Mouse (Mus musculus) hindbrain, embryonic 10.5 days (tissue): ENCODE results near the gene Gm6657. TPM values are rescaled to one million over a fixed set of nuclear protein-coding genes. Genes with fewer than 3 reads are reported as not detected.

Experiments
- DNase-seq: peaks from one replicate; pipeline ENCODE4 v3.0.0-alpha.2; 2017; ENCODE audit warnings: low spot score
- H3K27ac ChIP-seq: fragments of 300-500 bp; sonication (generic); 2 replicates; pipeline ENCODE4 v1.5.1; 2016; ENCODE audit warnings: mild to moderate bottlenecking, moderate library complexity
- H3K27me3 ChIP-seq: fragments of 300-500 bp; sonication (generic); 2 replicates; pipeline ENCODE4 v1.6.1; 2016; ENCODE audit warnings: mild to moderate bottlenecking; ENCODE audit not compliant: poor library complexity, insufficient read depth, severe bottlenecking
- H3K36me3 ChIP-seq: fragments of 300-500 bp; sonication (generic); 2 replicates; pipeline ENCODE4 v1.6.1; 2016; ENCODE audit warnings: mild to moderate bottlenecking, moderate library complexity
- H3K4me1 ChIP-seq: fragments of 300-500 bp; sonication (generic); replicated peaks from 2 replicates; pipeline ENCODE4 v1.6.1; 2016; ENCODE audit warnings: mild to moderate bottlenecking
- H3K4me3 ChIP-seq: fragments of 300-500 bp; sonication (generic); 2 replicates; pipeline ENCODE4 v1.5.1; 2016; ENCODE audit warnings: mild to moderate bottlenecking, moderate library complexity
- H3K9me3 ChIP-seq: fragments of 300-500 bp; sonication (generic); 2 replicates; pipeline ENCODE4 v1.6.1; 2016; ENCODE audit warnings: mild to moderate bottlenecking, moderate library complexity
- WGBS: fragments of 180-500 bp; shearing (Covaris S2); methylation state at CpG from one replicate; pipeline ENCODE4 v1.1.7; 2016; 5-methylcytosine and 5-hydroxymethylcytosine counted together
- polyA plus RNA-seq: library from polyadenylated mRNA; unstranded; fragments of >200 nt; fragmentation: Nextera tagmentation; extraction: Ambion mirVana; gene quantifications from 2 replicates; pipeline ENCODE4 v1.2.1, GENCODE M21; 2016

Gene Gm6657
- not detected in 2 replicates for polyA plus RNA-seq

DNA sequence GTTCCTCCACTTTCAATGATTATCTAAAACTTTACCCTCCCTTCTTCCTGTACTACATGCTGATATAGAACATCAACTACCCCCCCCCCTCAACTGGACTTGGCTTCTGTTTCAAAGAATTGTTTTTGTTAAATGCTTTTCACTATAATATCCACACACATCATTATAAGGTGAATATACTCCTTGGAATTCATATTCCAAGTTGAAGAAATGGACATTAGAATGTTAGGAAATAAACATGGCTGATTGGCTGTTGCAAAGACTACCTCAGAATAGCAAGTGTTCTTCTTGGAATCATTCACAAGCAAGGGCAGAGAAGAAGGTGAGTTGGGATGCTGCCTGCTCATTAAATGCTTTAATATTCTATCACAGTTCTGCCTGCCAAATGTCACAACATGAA lies at the start of gene Gm6657:
TSS of gene Gm6657 (plus strand) at position 301 of the 400 bp plus-strand sequence.
- no peak within 1 kb of the TSS for H3K4me3 ChIP-seq
- H3K4me1 ChIP-seq, result no peaks in the 10 kb centered on the region
- no peak for DNase-seq
- no peak within 1 kb of the TSS for H3K27ac ChIP-seq
- 0 out of 2 replicates have a peak, but pooled peaks cover 4% of the 10 kb centered on the region for H3K9me3 ChIP-seq
- no peaks in the 10 kb centered on the region for H3K27me3 ChIP-seq
- H3K36me3 ChIP-seq, result no peaks in the 10 kb centered on the region

DNA sequence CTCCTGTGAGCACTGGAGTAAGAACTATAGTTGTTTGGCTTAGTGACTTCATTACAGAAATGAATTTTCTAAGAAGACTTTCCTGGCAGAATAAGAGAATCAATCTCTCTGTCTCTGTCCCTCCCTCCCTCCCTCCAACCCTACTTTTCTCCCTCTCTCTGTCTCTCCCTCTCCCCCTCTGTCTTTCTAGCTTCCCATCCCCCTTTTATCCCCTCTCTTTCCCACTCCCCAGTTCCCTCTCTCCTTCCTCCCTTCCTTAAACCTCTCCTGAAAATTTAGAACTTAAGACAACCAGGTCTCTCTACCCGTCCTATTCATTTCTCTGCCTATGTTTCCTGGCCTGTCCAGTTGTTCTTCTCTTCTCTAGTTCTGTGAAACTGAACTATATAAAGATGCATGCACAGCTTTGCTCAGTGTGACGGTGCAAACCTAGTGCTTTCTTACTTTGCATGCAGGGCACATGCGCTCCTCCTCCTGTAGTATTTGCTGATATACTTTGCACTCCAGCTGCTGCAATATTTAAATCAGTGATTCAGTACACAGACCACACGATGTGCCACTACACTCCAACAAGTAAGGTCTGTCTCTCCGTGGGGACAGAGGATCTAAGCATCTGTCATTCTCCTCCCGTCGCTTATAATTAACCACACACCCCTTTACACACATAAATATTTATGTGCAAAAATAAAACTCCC lies 40.6 kb upstream of the Gm6657 start:
- WGBS, result 51% methylated on average over 7 of the region's 7 CpGs
- Histone ChIP-seq H3K27ac (no peak overlapping the region), H3K4me3 (no peak overlapping the region), H3K9me3 (no peaks in the 10 kb centered on the region), H3K27me3 (no peaks in the 10 kb centered on the region), H3K4me1 (peaks cover 7% of the 10 kb centered on the region), H3K36me3 (no peaks in the 10 kb centered on the region)
- DNase-seq, result peak; percentile 3

DNA sequence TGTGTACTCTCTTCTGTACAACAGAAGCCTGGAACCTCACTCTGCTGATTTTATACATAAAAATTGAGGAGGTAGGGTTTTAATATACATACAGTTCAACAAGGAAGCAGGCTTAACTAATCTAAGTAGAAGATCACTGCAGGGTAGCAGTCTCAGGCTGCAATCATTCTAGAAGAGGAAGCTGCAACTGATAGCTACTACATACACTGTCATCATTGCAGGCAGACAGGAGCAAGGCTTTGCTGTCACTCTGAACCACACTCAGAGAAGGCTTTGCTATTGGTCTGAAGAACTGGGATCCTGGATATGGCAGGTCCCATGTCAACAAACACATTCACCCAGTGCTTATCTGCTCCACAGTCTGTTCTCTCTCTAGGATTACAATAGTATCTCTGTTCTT lies 23.9 kb upstream of the Gm6657 start:
- Histone ChIP-seq H3K4me3 (no peak overlapping the region), H3K9me3 (no peaks in the 10 kb centered on the region), H3K27ac (no peak overlapping the region), H3K36me3 (no peaks in the 10 kb centered on the region), H3K27me3 (no peaks in the 10 kb centered on the region), H3K4me1 (no peaks in the 10 kb centered on the region)
- no peak for DNase-seq

DNA sequence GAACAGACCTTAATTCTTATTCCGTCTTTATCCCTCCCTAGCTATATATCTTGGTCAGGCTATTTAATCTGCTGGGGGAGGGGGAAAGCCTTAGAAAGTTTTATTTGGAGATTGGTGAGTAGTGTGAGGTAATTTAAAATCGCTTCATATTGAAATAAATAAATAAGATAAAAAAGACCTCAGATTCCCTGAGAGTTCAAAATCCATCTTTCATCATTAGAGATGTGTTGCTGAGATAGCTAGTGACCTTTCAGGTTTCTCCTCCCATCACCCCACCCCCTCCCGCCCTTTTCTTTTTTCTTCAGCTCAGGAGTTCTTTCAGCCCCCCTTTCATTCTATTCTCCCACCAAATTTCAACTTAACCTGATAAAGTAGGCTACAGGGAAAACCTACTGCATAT lies 20.1 kb upstream of the Gm6657 start:
- Histone ChIP-seq H3K36me3 (no peaks in the 10 kb centered on the region), H3K4me1 (peaks cover 7% of the 10 kb centered on the region; the same call in 1 of the 2 replicates), H3K27ac (no peak overlapping the region), H3K9me3 (no peaks in the 10 kb centered on the region), H3K27me3 (no peaks in the 10 kb centered on the region), H3K4me3 (no peak overlapping the region)
- no peak for DNase-seq
- 79% methylated on average over 3 of the region's 3 CpGs for WGBS

DNA sequence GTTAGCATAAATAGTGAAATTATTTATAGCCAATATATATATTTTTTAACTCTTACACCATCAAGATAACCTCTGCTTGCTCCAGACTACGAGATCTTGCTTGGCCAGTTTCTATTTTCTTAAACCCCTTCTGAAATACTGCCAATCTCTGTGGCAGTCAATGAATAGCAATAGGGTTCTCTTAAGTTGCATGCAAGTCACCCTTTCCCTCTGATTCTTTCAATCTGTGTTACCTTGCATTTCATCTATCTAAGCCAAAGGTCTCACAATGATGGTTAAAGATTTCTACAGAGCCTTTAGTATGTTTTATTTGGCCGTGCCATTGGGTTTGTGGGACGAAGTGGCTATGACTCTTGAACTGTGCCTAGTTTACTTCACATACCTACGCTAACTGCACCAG lies 19.4 kb upstream of the Gm6657 start:
- no peaks in the 10 kb centered on the region for H3K36me3 ChIP-seq
- H3K27ac ChIP-seq, result no peak overlapping the region
- 91% methylated on average over 4 of the region's 4 CpGs for WGBS
- H3K4me3 ChIP-seq, result no peak overlapping the region
- H3K9me3 ChIP-seq, result no peaks in the 10 kb centered on the region
- peaks cover 7% of the 10 kb centered on the region; the same call in 1 of the 2 replicates for H3K4me1 ChIP-seq
- DNase-seq, result no peak
- H3K27me3 ChIP-seq, result no peaks in the 10 kb centered on the region

DNA sequence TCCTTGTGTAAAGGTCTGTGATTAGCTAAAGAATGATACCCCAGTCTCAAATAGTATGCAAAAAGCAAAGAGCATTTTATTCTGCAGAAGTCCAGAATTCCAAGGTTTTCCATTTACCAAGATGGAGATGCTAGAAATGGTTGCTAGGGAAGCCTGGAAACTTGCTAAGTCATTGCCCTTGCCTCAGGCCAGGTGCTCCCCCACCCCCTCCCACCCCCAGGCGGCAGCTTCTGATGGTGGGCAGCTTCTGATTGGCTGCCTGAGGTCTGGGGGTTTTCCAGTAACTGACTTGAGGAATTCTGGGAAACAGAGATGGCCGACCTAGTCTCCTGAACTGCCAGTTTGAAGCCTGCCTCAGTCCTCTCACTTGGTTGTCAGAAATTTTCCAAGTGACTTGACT lies 12.6 kb upstream of the Gm6657 start:
- H3K9me3 ChIP-seq, result no peaks in the 10 kb centered on the region
- H3K4me3 ChIP-seq, result no peak overlapping the region
- DNase-seq, result no peak
- H3K36me3 ChIP-seq, result no peaks in the 10 kb centered on the region
- peaks cover 7% of the 10 kb centered on the region; the same call in 1 of the 2 replicates for H3K4me1 ChIP-seq
- H3K27me3 ChIP-seq, result no peaks in the 10 kb centered on the region
- no peak overlapping the region for H3K27ac ChIP-seq
- WGBS, result 82% methylated on average over 2 of the region's 2 CpGs

DNA sequence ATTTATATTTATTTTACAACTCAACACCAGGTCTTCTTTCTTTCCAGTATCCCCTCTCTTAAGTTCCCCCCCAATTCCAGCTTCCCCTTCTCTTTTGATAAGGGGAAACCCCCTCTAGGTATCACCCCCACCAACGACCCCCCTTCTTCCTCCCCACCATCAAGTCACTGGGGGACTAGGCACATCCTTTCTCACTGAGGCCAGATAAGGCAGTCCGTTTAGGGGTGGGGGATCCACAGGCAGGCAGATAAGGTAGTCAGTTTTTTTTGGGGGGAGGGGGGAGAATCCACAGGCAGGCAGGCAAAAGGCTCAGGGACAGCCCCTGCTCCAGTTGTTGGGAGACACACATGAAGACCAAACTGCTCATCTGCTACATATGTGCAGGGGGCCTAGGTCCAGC lies 1.3 kb downstream of the Gm6657 start:
- Histone ChIP-seq H3K27me3 (no peaks in the 10 kb centered on the region), H3K36me3 (no peaks in the 10 kb centered on the region), H3K4me1 (no peaks in the 10 kb centered on the region), H3K9me3 (0 out of 2 replicates have a peak, but pooled peaks cover 4% of the 10 kb centered on the region), H3K4me3 (no peak overlapping the region), H3K27ac (no peak overlapping the region)
- 77% methylated on average over 2 of the region's 2 CpGs for WGBS
- DNase-seq, result no peak

DNA sequence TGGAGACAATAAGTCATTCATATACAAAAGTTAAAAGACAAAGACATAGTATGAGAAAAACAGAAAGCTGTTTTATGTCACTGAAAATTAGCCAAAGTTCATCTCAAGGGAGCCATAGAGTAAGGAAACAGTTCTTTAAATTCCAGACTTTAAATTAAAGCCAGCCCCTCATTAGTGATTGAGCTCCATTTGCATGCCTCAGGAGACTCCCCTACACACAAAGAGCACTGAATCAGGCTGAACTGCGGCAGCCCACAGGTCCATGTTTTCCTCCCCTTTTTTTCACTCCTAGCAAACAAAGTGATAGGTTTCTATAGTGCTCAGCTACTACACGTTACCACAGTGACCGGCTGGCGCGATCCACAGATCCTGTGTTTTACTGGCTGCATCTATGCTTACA lies 9.6 kb downstream of the Gm6657 start:
- Histone ChIP-seq H3K27me3 (no peaks in the 10 kb centered on the region), H3K27ac (no peak overlapping the region), H3K9me3 (no peaks in the 10 kb centered on the region), H3K36me3 (no peaks in the 10 kb centered on the region), H3K4me1 (0 out of 2 replicates have a peak, but pooled peaks cover 3% of the 10 kb centered on the region), H3K4me3 (no peak overlapping the region)
- no peak for DNase-seq
- 65% methylated on average over 5 of the region's 5 CpGs for WGBS

DNA sequence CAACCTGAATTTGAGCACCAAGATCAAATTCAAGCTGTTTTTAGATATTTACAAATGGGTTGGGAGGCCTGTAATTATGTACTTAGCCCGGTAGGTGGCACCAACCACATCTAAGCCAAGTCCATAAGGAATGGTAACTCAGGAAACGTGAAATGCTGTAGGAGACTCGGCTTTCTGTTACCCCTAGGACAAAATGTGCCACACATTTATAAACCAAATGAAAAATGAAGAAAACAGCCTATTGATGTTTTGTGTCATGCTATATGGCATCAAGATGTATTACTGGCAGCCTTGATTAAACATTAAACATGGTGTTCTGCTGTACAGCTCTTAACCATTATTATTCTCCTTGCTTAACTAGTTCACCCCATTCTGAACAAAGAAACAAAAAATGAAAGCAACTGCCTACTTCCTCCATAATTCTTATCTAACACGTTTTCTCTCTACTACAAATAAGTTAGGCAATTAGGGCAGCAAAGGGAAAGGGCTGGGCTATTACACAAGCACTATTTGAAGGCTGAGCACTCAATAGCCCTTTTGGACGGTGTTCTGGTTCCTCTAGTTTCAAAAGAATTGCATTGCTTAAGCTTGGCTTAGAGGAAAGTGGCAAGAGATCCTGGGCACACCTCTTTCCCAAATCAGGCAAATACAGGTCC lies 12.0 kb downstream of the Gm6657 start:
- H3K27ac ChIP-seq, result no peak overlapping the region
- 0 out of 2 replicates have a peak, but pooled peaks cover 3% of the 10 kb centered on the region for H3K4me1 ChIP-seq
- no peaks in the 10 kb centered on the region for H3K9me3 ChIP-seq
- no peaks in the 10 kb centered on the region for H3K36me3 ChIP-seq
- no peaks in the 10 kb centered on the region for H3K27me3 ChIP-seq
- H3K4me3 ChIP-seq, result no peak overlapping the region
- DNase-seq, result peak; percentile 31
- WGBS, result 20% methylated on average over 5 of the region's 5 CpGs

DNA sequence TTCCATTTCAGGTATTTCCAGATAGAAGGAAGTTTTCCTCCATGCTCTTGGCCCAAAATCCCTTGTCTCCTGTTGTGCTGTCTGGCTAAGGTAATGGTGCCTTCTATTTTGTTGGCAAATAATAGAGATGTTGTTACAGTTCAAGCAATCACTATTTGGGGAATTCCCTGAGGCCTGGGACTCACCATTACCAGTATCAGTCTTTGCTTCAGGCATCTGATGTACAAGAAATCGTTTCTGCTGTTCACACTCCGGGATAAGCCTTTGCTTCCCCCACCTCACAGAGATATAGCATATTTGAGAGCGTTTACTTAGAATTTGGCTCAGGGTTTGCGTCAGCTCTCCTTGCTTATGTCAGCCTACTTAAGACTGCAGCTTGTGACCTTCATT lies 12.5 kb downstream of the Gm6657 start:
- Histone ChIP-seq H3K27ac (no peak overlapping the region), H3K36me3 (no peaks in the 10 kb centered on the region), H3K4me1 (0 out of 2 replicates have a peak, but pooled peaks cover 3% of the 10 kb centered on the region), H3K9me3 (no peaks in the 10 kb centered on the region), H3K4me3 (no peak overlapping the region), H3K27me3 (no peaks in the 10 kb centered on the region)
- DNase-seq, result no peak
- WGBS, result 90% methylated on average over 4 of the region's 4 CpGs

DNA sequence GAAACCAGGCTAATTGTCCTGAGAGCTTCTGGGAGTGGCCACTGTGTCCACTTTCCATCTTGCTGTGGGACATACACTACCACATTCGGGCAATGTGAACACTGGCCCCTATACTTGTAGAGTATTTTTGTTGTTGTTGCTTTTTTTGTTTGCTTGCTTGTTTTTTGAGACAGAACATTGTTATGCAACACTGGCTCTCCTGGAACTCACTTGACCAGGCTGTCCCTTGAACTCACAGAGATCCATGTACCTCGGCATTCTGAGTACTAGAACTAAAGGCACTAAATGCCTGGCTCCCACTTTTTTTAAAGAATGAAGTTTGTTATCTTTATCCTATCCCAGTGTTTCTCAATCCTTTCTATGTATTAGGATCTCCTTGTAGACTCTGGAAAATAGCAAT lies 15.8 kb downstream of the Gm6657 start:
- 91% methylated on average over 2 of the region's 2 CpGs for WGBS

DNA sequence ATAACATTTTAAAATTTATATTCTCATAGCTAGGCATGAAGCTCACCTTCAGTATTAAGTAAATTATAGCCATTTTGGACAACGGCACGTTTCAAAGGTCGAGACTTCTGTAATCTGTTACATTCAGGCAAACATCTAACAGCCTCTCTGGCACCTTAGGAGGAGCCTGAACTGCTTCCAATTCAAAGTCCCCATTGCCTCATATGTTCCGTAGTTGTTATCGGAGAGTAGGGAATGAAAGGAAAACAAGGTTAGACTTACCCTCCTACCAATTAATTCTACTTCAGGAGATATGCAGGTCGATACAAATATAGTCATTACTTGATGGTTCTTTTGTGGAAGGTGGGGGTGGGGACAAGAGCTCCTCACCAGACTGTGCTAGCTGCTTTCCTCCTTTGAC lies 21.4 kb downstream of the Gm6657 start:
- Histone ChIP-seq H3K4me3 (no peak overlapping the region), H3K27ac (no peak overlapping the region), H3K27me3 (no peaks in the 10 kb centered on the region), H3K36me3 (no peaks in the 10 kb centered on the region), H3K9me3 (no peaks in the 10 kb centered on the region), H3K4me1 (no peaks in the 10 kb centered on the region)
- 85% methylated on average over 6 of the region's 6 CpGs for WGBS
- no peak for DNase-seq

More for the DNA sequence above, 15.8 kb downstream of the Gm6657 start:
- no peak overlapping the region for H3K4me3 ChIP-seq
- no peaks in the 10 kb centered on the region for H3K4me1 ChIP-seq
- H3K36me3 ChIP-seq, result no peaks in the 10 kb centered on the region
- no peak overlapping the region for H3K27ac ChIP-seq
- H3K27me3 ChIP-seq, result no peaks in the 10 kb centered on the region
- DNase-seq, result no peak
- H3K9me3 ChIP-seq, result no peaks in the 10 kb centered on the region

DNA sequence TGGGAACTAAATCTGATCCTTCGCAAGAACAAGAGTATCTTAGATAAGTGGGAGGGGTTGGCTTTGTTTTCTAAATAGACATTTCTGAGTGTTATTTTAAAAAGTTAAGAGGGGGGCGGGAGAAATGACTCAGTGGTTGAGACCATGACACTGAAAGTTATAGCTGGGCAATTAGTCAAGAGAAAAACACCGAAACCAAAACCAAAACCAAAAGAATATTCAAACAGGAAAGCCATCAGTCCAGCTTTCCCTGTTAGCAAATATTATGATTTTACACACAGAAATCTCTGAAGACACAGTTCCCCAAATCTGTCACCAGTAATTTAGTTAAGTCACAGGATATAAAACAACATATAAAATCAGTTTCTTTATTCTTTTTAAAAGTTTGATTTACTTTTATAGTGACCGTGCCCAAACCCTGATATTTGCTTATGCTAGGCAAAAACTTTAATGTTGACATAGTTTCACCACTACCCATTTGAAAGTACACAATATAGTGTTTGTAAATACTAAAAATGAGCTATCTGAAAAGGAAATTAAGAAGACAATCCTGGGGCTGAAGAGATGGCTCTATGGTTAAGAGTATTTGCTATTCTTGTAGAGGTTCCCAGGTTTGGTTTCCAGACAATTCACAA lies 25.3 kb downstream of the Gm6657 start:
- no peak for DNase-seq
- no peak overlapping the region for H3K27ac ChIP-seq
- no peaks in the 10 kb centered on the region for H3K9me3 ChIP-seq
- H3K36me3 ChIP-seq, result no peaks in the 10 kb centered on the region
- no peaks in the 10 kb centered on the region for H3K27me3 ChIP-seq
- 90% methylated on average over 4 of the region's 4 CpGs for WGBS
- no peak overlapping the region for H3K4me3 ChIP-seq
- H3K4me1 ChIP-seq, result no peaks in the 10 kb centered on the region
